Mouse (Mus musculus) liver, postnatal 0 days (tissue): ENCODE data around the gene Rrp15.

Experiments used
- CTCF ChIP-seq: sonication (generic); IDR thresholded peaks from 2 replicates; pipeline ENCODE4 v1.5.1; 2016; ENCODE audit warnings: antibody characterized with exemption, low read depth
- EP300 ChIP-seq: IDR thresholded peaks from 2 replicates; pipeline ENCODE4 v1.6.1; 2016; ENCODE audit warnings: antibody characterized with exemption, low read depth, mild to moderate bottlenecking

GRCm38 (mm10) chr1:186677614-186678013 is 71.5 kb downstream of the Rrp15 start:
- TF ChIP-seq CTCF (no peak), EP300 (no peak)
